In genomic region chr6:109150023-109150911, GRCm38 (mm10) we compare ENCODE assay signal across 8 mouse cellular contexts.
A peak's percentile ranks its signal among the peaks of the same experiment; 100 is the strongest.
DNase-seq lines count a peak whose midpoint lies in the region; ATAC-seq and TF ChIP-seq lines count a peak whose summit lies in the region.

No protein-coding gene starts in this region.

- no peak overlapping the region for H3K27ac ChIP-seq in heart, embryonic 12.5 days (ENCODE audit: poor library complexity, severe bottlenecking)
- no peak overlapping the region for H3K27ac ChIP-seq in midbrain, embryonic 13.5 days
- H3K27ac ChIP-seq in stomach, postnatal 0 days (replicated peaks): no peak overlapping the region

- DNase-seq in heart, adult 11 months: peak; percentile 88
- peak; percentile 73 to 88 for DNase-seq in cerebellum, postnatal 25 days
- DNase-seq in frontal cortex, postnatal 25 days (ENCODE audit: low spot score in 2 of 2): peak; percentile 72 to 79
- peak; percentile 8 for DNase-seq in kidney, adult 11 months
- DNase-seq in left cerebral cortex, postnatal 14 days (ENCODE audit: low spot score in 2 of 2): peak; percentile 86 to 93
- peak; percentile 68 for DNase-seq in stomach, postnatal 0 days (ENCODE audit: low spot score)

- H3K36me3 ChIP-seq in heart, embryonic 12.5 days: no peaks in the 10 kb centered on the region
- H3K36me3 ChIP-seq in midbrain, embryonic 13.5 days: no peaks in the 10 kb centered on the region
- no peaks in the 10 kb centered on the region for H3K36me3 ChIP-seq in stomach, postnatal 0 days (ENCODE audit: control insufficient read depth, insufficient read depth, low read length)

- H3K9ac ChIP-seq in heart, embryonic 12.5 days: no peak overlapping the region
- H3K9ac ChIP-seq in midbrain, embryonic 13.5 days (replicated peaks): no peak overlapping the region
- H3K9ac ChIP-seq in stomach, postnatal 0 days (ENCODE audit: low read length): no peak overlapping the region

- no peak for ATAC-seq in heart, embryonic 12.5 days (ENCODE audit: insufficient number of reproducible peaks, low FRiP score)
- peak; percentile 87 for ATAC-seq in midbrain, embryonic 13.5 days
- ATAC-seq in stomach, postnatal 0 days (ENCODE audit: low FRiP score, low TSS enrichment): no peak

- TF ChIP-seq EP300 in stomach, postnatal 0 days (optimal IDR thresholded peaks at IDR 0.05): no peak

- no peaks in the 10 kb centered on the region for H3K4me1 ChIP-seq in heart, embryonic 12.5 days (replicated peaks)
- peaks cover 4% of the 10 kb centered on the region; the same call in 1 of the 2 replicates for H3K4me1 ChIP-seq in midbrain, embryonic 13.5 days (replicated peaks)
- no peaks in the 10 kb centered on the region for H3K4me1 ChIP-seq in stomach, postnatal 0 days (replicated peaks; ENCODE audit: control insufficient read depth, insufficient read depth)

- H3K27me3 ChIP-seq in heart, embryonic 12.5 days (replicated peaks): no peaks in the 10 kb centered on the region
- H3K27me3 ChIP-seq in midbrain, embryonic 13.5 days: no peaks in the 10 kb centered on the region
- no peaks in the 10 kb centered on the region for H3K27me3 ChIP-seq in stomach, postnatal 0 days (ENCODE audit: control insufficient read depth, insufficient read depth, low read length)

- no peaks in the 10 kb centered on the region for H3K9me3 ChIP-seq in heart, embryonic 12.5 days (replicated peaks)
- no peaks in the 10 kb centered on the region for H3K9me3 ChIP-seq in midbrain, embryonic 13.5 days
- H3K9me3 ChIP-seq in stomach, postnatal 0 days (ENCODE audit: control insufficient read depth, low read length): no peaks in the 10 kb centered on the region

- 59% methylated on average over 22 of the region's 22 CpGs for WGBS in heart, embryonic 12.5 days
- 63% methylated on average over 22 of the region's 22 CpGs for WGBS in midbrain, embryonic 13.5 days
- WGBS in stomach, postnatal 0 days: 52% methylated on average over 22 of the region's 22 CpGs

- TF ChIP-seq CTCF in stomach, postnatal 0 days (IDR thresholded peaks at IDR 0.05; ENCODE audit: low read depth): peak; percentile 93

- intact Hi-C loops in left cerebral cortex, postnatal 14 days (cut with DNase I): no loop called here

- H3K4me3 ChIP-seq in heart, embryonic 12.5 days: no peak overlapping the region
- no peak overlapping the region for H3K4me3 ChIP-seq in midbrain, embryonic 13.5 days (replicated peaks)
- H3K4me3 ChIP-seq in stomach, postnatal 0 days (ENCODE audit: low read depth, low read length): no peak overlapping the region

- no peak overlapping the region for H3K4me2 ChIP-seq in heart, embryonic 12.5 days
- no peak overlapping the region for H3K4me2 ChIP-seq in midbrain, embryonic 13.5 days (replicated peaks)
- no peak overlapping the region for H3K4me2 ChIP-seq in stomach, postnatal 0 days (replicated peaks; ENCODE audit: low read depth)

Comparison
In these comparisons a context has a peak if more than half of its experiments do, and no peak if none do; other contexts are left out.
1. DNase-seq: peak in every context shown above with its lines; median percentile 90 in left cerebral cortex, postnatal 14 days; 88 in heart, adult 11 months; 80 in cerebellum, postnatal 25 days; 76 in frontal cortex, postnatal 25 days; 68 in stomach, postnatal 0 days; 8 in kidney, adult 11 months.